In genomic region chr4:141870666-141871332, GRCm38 (mm10) we compare ENCODE assay signal across 8 mouse cellular contexts. TPM values are rescaled to one million over a fixed set of nuclear protein-coding genes. Genes with fewer than 3 reads are reported as not detected.
DNase-seq lines count a peak whose midpoint lies in the region; ATAC-seq and TF ChIP-seq lines count a peak whose summit lies in the region.

No protein-coding gene starts in this region.

- WGBS in forebrain, embryonic 14.5 days, result 52% methylated on average over 11 of the region's 11 CpGs
- WGBS in forebrain, embryonic 12.5 days, result 77% methylated on average over 11 of the region's 11 CpGs
- WGBS in liver, adult 2 months, result 39% methylated on average over 11 of the region's 11 CpGs
- 75% methylated on average over 11 of the region's 11 CpGs for WGBS in liver, embryonic 11.5 days
- WGBS in intestine, postnatal 0 days, result 59% methylated on average over 11 of the region's 11 CpGs
- WGBS in midbrain, postnatal 0 days, result 55% methylated on average over 11 of the region's 11 CpGs

- DNase-seq in forebrain, embryonic 14.5 days (ENCODE audit: low spot score), result peak; percentile 62
- peak; percentile 88 for DNase-seq in liver, adult 2 months (ENCODE audit: extremely low read depth, low read depth, low spot score)
- DNase-seq in liver, embryonic 11.5 days (ENCODE audit: low spot score), result no peak
- DNase-seq in midbrain, postnatal 0 days (ENCODE audit: low spot score), result peak; percentile 58
- DNase-seq in adrenal gland, postnatal 4 days (ENCODE audit: low spot score in 2 of 2), result no peak
- no peak for DNase-seq in right cerebral cortex, postnatal 14 days

- no peak for TF ChIP-seq POLR2A in liver, adult 2 months (IDR thresholded peaks at IDR 0.05; ENCODE audit: extremely low read depth, insufficient read depth, low read length)

- peak overlapping the region; percentile 2; the same call in 1 of the 2 replicates for H3K4me2 ChIP-seq in forebrain, embryonic 14.5 days (ENCODE audit: low read length)
- H3K4me2 ChIP-seq in forebrain, embryonic 12.5 days, result no peak overlapping the region
- H3K4me2 ChIP-seq in liver, embryonic 11.5 days, result no peak overlapping the region
- peak overlapping the region; percentile 93 for H3K4me2 ChIP-seq in intestine, postnatal 0 days (replicated peaks; ENCODE audit: low read depth)
- no peak overlapping the region for H3K4me2 ChIP-seq in midbrain, postnatal 0 days (ENCODE audit: low read depth, low read length, poor library complexity, severe bottlenecking)

- no peak overlapping the region for H3K4me3 ChIP-seq in forebrain, embryonic 14.5 days (ENCODE audit: low read depth, low read length)
- H3K4me3 ChIP-seq in forebrain, embryonic 12.5 days (replicated peaks), result no peak overlapping the region
- H3K4me3 ChIP-seq in liver, adult 2 months (ENCODE audit: insufficient read depth, low read depth, low read length), result peak overlapping the region; percentile 10; the same call in 1 of the 2 replicates
- H3K4me3 ChIP-seq in liver, embryonic 11.5 days (ENCODE audit: low read depth, low read length), result no peak overlapping the region
- H3K4me3 ChIP-seq in intestine, postnatal 0 days (ENCODE audit: low read depth, low read length), result no peak overlapping the region
- no peak overlapping the region for H3K4me3 ChIP-seq in midbrain, postnatal 0 days (ENCODE audit: low read depth, low read length)

- peaks cover 29% of the 10 kb centered on the region; the same call in 1 of the 2 replicates for H3K79me2 ChIP-seq in liver, adult 2 months (ENCODE audit: control insufficient read depth, insufficient read depth, low read length)

- no peaks in the 10 kb centered on the region for H3K9me3 ChIP-seq in forebrain, embryonic 14.5 days (replicated peaks; ENCODE audit: control insufficient read depth, low read length)
- no peaks in the 10 kb centered on the region for H3K9me3 ChIP-seq in forebrain, embryonic 12.5 days
- H3K9me3 ChIP-seq in liver, embryonic 11.5 days (ENCODE audit: control insufficient read depth, low read length), result no peaks in the 10 kb centered on the region
- H3K9me3 ChIP-seq in intestine, postnatal 0 days (ENCODE audit: control insufficient read depth), result no peaks in the 10 kb centered on the region
- no peaks in the 10 kb centered on the region for H3K9me3 ChIP-seq in midbrain, postnatal 0 days (ENCODE audit: low read length)

- H3K36me3 ChIP-seq in forebrain, embryonic 14.5 days (ENCODE audit: control insufficient read depth, insufficient read depth, low read length), result no peaks in the 10 kb centered on the region
- H3K36me3 ChIP-seq in forebrain, embryonic 12.5 days (replicated peaks), result no peaks in the 10 kb centered on the region
- H3K36me3 ChIP-seq in liver, adult 2 months (ENCODE audit: control insufficient read depth, insufficient read depth, low read length), result no peaks in the 10 kb centered on the region
- H3K36me3 ChIP-seq in liver, embryonic 11.5 days (ENCODE audit: control insufficient read depth, insufficient read depth, low read length), result no peaks in the 10 kb centered on the region
- peaks cover 29% of the 10 kb centered on the region for H3K36me3 ChIP-seq in intestine, postnatal 0 days (ENCODE audit: control insufficient read depth, insufficient read depth)
- no peaks in the 10 kb centered on the region; the same call in 1 of the 2 replicates for H3K36me3 ChIP-seq in midbrain, postnatal 0 days (ENCODE audit: insufficient read depth, low read length)

- no peaks in the 10 kb centered on the region for H3K27me3 ChIP-seq in forebrain, embryonic 14.5 days (replicated peaks; ENCODE audit: control insufficient read depth, insufficient read depth, low read length)
- peaks cover 5% of the 10 kb centered on the region; the same call in 1 of the 2 replicates for H3K27me3 ChIP-seq in forebrain, embryonic 12.5 days
- H3K27me3 ChIP-seq in liver, adult 2 months (ENCODE audit: control insufficient read depth, insufficient read depth, low read length), result no peaks in the 10 kb centered on the region
- no peaks in the 10 kb centered on the region for H3K27me3 ChIP-seq in liver, embryonic 11.5 days (replicated peaks; ENCODE audit: control insufficient read depth, insufficient read depth, low read length)
- H3K27me3 ChIP-seq in intestine, postnatal 0 days (replicated peaks; ENCODE audit: control insufficient read depth, insufficient read depth, low read length), result no peaks in the 10 kb centered on the region
- no peaks in the 10 kb centered on the region for H3K27me3 ChIP-seq in midbrain, postnatal 0 days (ENCODE audit: insufficient read depth, low read length)

- TF ChIP-seq CTCF in liver, adult 2 months (IDR thresholded peaks at IDR 0.05; ENCODE audit: low read depth, low read length), result no peak
- TF ChIP-seq CTCF in intestine, postnatal 0 days (IDR thresholded peaks at IDR 0.05; ENCODE audit: low read depth), result 0 out of 2 replicates have a peak, but pooled peaks have one; percentile 4
- TF ChIP-seq CTCF in midbrain, postnatal 0 days (IDR thresholded peaks at IDR 0.05), result no peak

- peaks cover 59% of the 10 kb centered on the region for H3K4me1 ChIP-seq in forebrain, embryonic 14.5 days (ENCODE audit: control insufficient read depth, insufficient read depth, low read length)
- peaks cover 78% of the 10 kb centered on the region for H3K4me1 ChIP-seq in forebrain, embryonic 12.5 days
- H3K4me1 ChIP-seq in liver, adult 2 months (ENCODE audit: control insufficient read depth, insufficient read depth, low read length), result peaks cover 38% of the 10 kb centered on the region
- H3K4me1 ChIP-seq in liver, embryonic 11.5 days (replicated peaks; ENCODE audit: control insufficient read depth, insufficient read depth, low read length), result peaks cover 35% of the 10 kb centered on the region
- peaks cover 26% of the 10 kb centered on the region for H3K4me1 ChIP-seq in intestine, postnatal 0 days (replicated peaks; ENCODE audit: control insufficient read depth, insufficient read depth, low read length)
- H3K4me1 ChIP-seq in midbrain, postnatal 0 days (ENCODE audit: insufficient read depth, low read length), result peaks cover 18% of the 10 kb centered on the region; the same call in 1 of the 2 replicates

- no peak overlapping the region for H3K9ac ChIP-seq in forebrain, embryonic 14.5 days (ENCODE audit: low read length)
- no peak overlapping the region for H3K9ac ChIP-seq in forebrain, embryonic 12.5 days
- peak overlapping the region; percentile 46 for H3K9ac ChIP-seq in liver, adult 2 months (ENCODE audit: low read depth, low read length)
- H3K9ac ChIP-seq in liver, embryonic 11.5 days (ENCODE audit: low read depth, low read length), result no peak overlapping the region
- no peak overlapping the region for H3K9ac ChIP-seq in intestine, postnatal 0 days (ENCODE audit: low read depth, low read length)
- no peak overlapping the region; the same call in 1 of the 2 replicates for H3K9ac ChIP-seq in midbrain, postnatal 0 days (replicated peaks; ENCODE audit: low read length, poor library complexity, severe bottlenecking)

- no peak for ATAC-seq in forebrain, embryonic 14.5 days
- ATAC-seq in forebrain, embryonic 12.5 days (ENCODE audit: low FRiP score), result no peak
- no peak for ATAC-seq in liver, embryonic 11.5 days (replicated peaks; ENCODE audit: low FRiP score)
- ATAC-seq in intestine, postnatal 0 days, result peak; percentile 81
- no peak for ATAC-seq in midbrain, postnatal 0 days (ENCODE audit: low FRiP score)

- peak overlapping the region; percentile 41; the same call in 1 of the 2 replicates for H3K27ac ChIP-seq in forebrain, embryonic 14.5 days (ENCODE audit: low read depth, low read length)
- no peak overlapping the region; the same call in none of the 2 replicates for H3K27ac ChIP-seq in forebrain, embryonic 12.5 days
- H3K27ac ChIP-seq in liver, adult 2 months (replicated peaks; ENCODE audit: insufficient read depth, low read depth, low read length), result peak overlapping the region; percentile 78
- H3K27ac ChIP-seq in liver, embryonic 11.5 days (ENCODE audit: low read depth, low read length), result no peak overlapping the region
- H3K27ac ChIP-seq in intestine, postnatal 0 days (ENCODE audit: low read depth, low read length), result peak overlapping the region; percentile 93
- H3K27ac ChIP-seq in midbrain, postnatal 0 days (ENCODE audit: low read depth, low read length), result no peak overlapping the region

RNA-seq across cellular contexts. Expression of gene Efhd2, which starts 3.9 kb away (rescaled TPM):
- polyA plus RNA-seq in forebrain, embryonic 14.5 days (2014; fragmentation: Nextera tagmentation; extraction: Ambion mirVana), result 44.0 and 49.3 TPM in 2 replicates
- 75.3 and 90.6 TPM in 2 replicates for polyA plus RNA-seq in forebrain, embryonic 12.5 days (2016; fragmentation: Nextera tagmentation; extraction: Ambion mirVana)
- total RNA-seq in liver, adult 2 months (2014; rRNA removed), result 13.1 and 15.0 TPM in 2 replicates
- 40.7 and 46.1 TPM in 2 replicates for polyA plus RNA-seq in liver, adult 2 months (2012; rRNA removed)
- 62.1 and 69.1 TPM in 2 replicates for polyA plus RNA-seq in liver, embryonic 11.5 days (2014; fragmentation: Nextera tagmentation; extraction: Ambion mirVana)
- polyA plus RNA-seq in intestine, postnatal 0 days (2015; fragmentation: Nextera tagmentation; extraction: Ambion mirVana), result 173 and 181 TPM in 2 replicates
- 38.8 TPM in 2 replicates for total RNA-seq in midbrain, postnatal 0 days (2014; rRNA removed)
- 49.0 and 54.8 TPM in 2 replicates for polyA plus RNA-seq in midbrain, postnatal 0 days (2015; fragmentation: Nextera tagmentation; extraction: Ambion mirVana)
- 10 to 100 TPM; 36.3 to 37.1 TPM for total RNA-seq in adrenal gland, postnatal 4 days (2021)

RNA-seq across cellular contexts. Expression of gene Ctrc, which starts 24.6 kb away (rescaled TPM):
- polyA plus RNA-seq in forebrain, embryonic 14.5 days (2014; fragmentation: Nextera tagmentation; extraction: Ambion mirVana), result not detected in 2 replicates
- not detected in 2 replicates for polyA plus RNA-seq in forebrain, embryonic 12.5 days (2016; fragmentation: Nextera tagmentation; extraction: Ambion mirVana)
- 0.34 and 0.83 TPM in 2 replicates for total RNA-seq in liver, adult 2 months (2014; rRNA removed)
- polyA plus RNA-seq in liver, adult 2 months (2012; rRNA removed), result 0.24 TPM in 1 of 2 replicates, not detected in the other
- not detected in 2 replicates for polyA plus RNA-seq in liver, embryonic 11.5 days (2014; fragmentation: Nextera tagmentation; extraction: Ambion mirVana)
- polyA plus RNA-seq in intestine, postnatal 0 days (2015; fragmentation: Nextera tagmentation; extraction: Ambion mirVana), result not detected in 2 replicates
- not detected in 2 replicates for total RNA-seq in midbrain, postnatal 0 days (2014; rRNA removed)
- not detected in 2 replicates for polyA plus RNA-seq in midbrain, postnatal 0 days (2015; fragmentation: Nextera tagmentation; extraction: Ambion mirVana)
- 10 to 100 TPM in 1 of 2 experiments, not detected in 1; 54.8 TPM for total RNA-seq in adrenal gland, postnatal 4 days (2021)

RNA-seq across cellular contexts. Expression of gene Cela2a, which starts 44.8 kb away (rescaled TPM):
- not detected in 2 replicates for polyA plus RNA-seq in forebrain, embryonic 14.5 days (2014; fragmentation: Nextera tagmentation; extraction: Ambion mirVana)
- polyA plus RNA-seq in forebrain, embryonic 12.5 days (2016; fragmentation: Nextera tagmentation; extraction: Ambion mirVana), result not detected in 2 replicates
- total RNA-seq in liver, adult 2 months (2014; rRNA removed), result 80.9 and 238 TPM in 2 replicates
- polyA plus RNA-seq in liver, adult 2 months (2012; rRNA removed), result 3.6 and 4.8 TPM in 2 replicates
- not detected in 2 replicates for polyA plus RNA-seq in liver, embryonic 11.5 days (2014; fragmentation: Nextera tagmentation; extraction: Ambion mirVana)
- 35.6 and 65.3 TPM in 2 replicates for polyA plus RNA-seq in intestine, postnatal 0 days (2015; fragmentation: Nextera tagmentation; extraction: Ambion mirVana)
- total RNA-seq in midbrain, postnatal 0 days (2014; rRNA removed), result not detected in 2 replicates
- not detected in 2 replicates for polyA plus RNA-seq in midbrain, postnatal 0 days (2015; fragmentation: Nextera tagmentation; extraction: Ambion mirVana)
- 1,000 to 10,000 TPM in 1 of 2 experiments, under 1 TPM in 1; 0.56 to 1,571 TPM for total RNA-seq in adrenal gland, postnatal 4 days (2021)

Comparison
In these comparisons a context has a peak if more than half of its experiments do, and no peak if none do; other contexts are left out.
1. DNase-seq: peak in forebrain, embryonic 14.5 days (single experiment), liver, adult 2 months (single experiment) and midbrain, postnatal 0 days (single experiment); none in liver, embryonic 11.5 days (single experiment), adrenal gland, postnatal 4 days (0 of 2) and right cerebral cortex, postnatal 14 days (single experiment).
2. H3K27ac ChIP-seq: peak in forebrain, embryonic 14.5 days (single experiment), liver, adult 2 months (single experiment) and intestine, postnatal 0 days (single experiment); none in forebrain, embryonic 12.5 days (single experiment), liver, embryonic 11.5 days (single experiment) and midbrain, postnatal 0 days (single experiment).
3. H3K4me2 ChIP-seq: peak in forebrain, embryonic 14.5 days (single experiment) and intestine, postnatal 0 days (single experiment); none in forebrain, embryonic 12.5 days (single experiment), liver, embryonic 11.5 days (single experiment) and midbrain, postnatal 0 days (single experiment).